ENCODE assay signal across 10 mouse cellular contexts in genomic region chr1:133251625-133252034, GRCm38 (mm10). TPM values are rescaled to one million over a fixed set of nuclear protein-coding genes. Genes with fewer than 3 reads are reported as not detected.
DNase-seq lines count a peak whose midpoint lies in the region; ATAC-seq lines count a peak whose summit lies in the region.
"Had no signal": no experiment of that assay in that cellular context is flagged by ENCODE, and none has a peak within 500 bp of the region (broad histone marks: within the 10 kb centered on the region; RNA-seq: fewer than 3 reads in every experiment).

No protein-coding gene starts in this region.

- H3K4me2 ChIP-seq in midbrain, embryonic 14.5 days (ENCODE audit: low read length) = no peak overlapping the region
- no peak overlapping the region for H3K4me2 ChIP-seq in stomach, embryonic 14.5 days (replicated peaks; ENCODE audit: low read depth, low read length)

- intact Hi-C loops in heart, postnatal 36 days (cut with DNase I) = no loop called here

- H3K9ac ChIP-seq in midbrain, embryonic 14.5 days (replicated peaks; ENCODE audit: low read length) = no peak overlapping the region
- H3K9ac ChIP-seq in stomach, embryonic 14.5 days (replicated peaks; ENCODE audit: low read depth, low read length) = no peak overlapping the region

- 55% methylated on average over 5 of the region's 5 CpGs for WGBS in midbrain, embryonic 10.5 days
- 51% methylated on average over 5 of the region's 5 CpGs for WGBS in midbrain, embryonic 14.5 days
- WGBS in stomach, embryonic 14.5 days = 8% methylated on average over 5 of the region's 5 CpGs

- H3K27me3 ChIP-seq in midbrain, embryonic 10.5 days (ENCODE audit: low read depth, poor library complexity, severe bottlenecking) = peaks cover 10% of the 10 kb centered on the region
- no peaks in the 10 kb centered on the region for H3K27me3 ChIP-seq in midbrain, embryonic 14.5 days (ENCODE audit: control insufficient read depth, insufficient read depth, low read length)
- no peaks in the 10 kb centered on the region for H3K27me3 ChIP-seq in stomach, embryonic 14.5 days (ENCODE audit: control insufficient read depth, insufficient read depth, low read length)

- DNase-seq in midbrain, embryonic 10.5 days (ENCODE audit: low spot score) = no peak
- no peak for DNase-seq in midbrain, embryonic 14.5 days
- DNase-seq in heart, postnatal 36 days = peak; percentile 41 to 65
- DNase-seq in kidney, postnatal 36 days = peak; percentile 83 to 94
- DNase-seq in ovary, postnatal 36 days (ENCODE audit: low spot score) = no peak
- no peak for DNase-seq in thymus, postnatal 36 days
- DNase-seq in left cerebral cortex, adult 11 months (ENCODE audit: low spot score) = no peak
- DNase-seq: right cerebral cortex, adult 18-20 months had no signal

- H3K36me3 ChIP-seq in midbrain, embryonic 10.5 days = peaks cover 6% of the 10 kb centered on the region; the same call in 1 of the 2 replicates
- H3K36me3 ChIP-seq in midbrain, embryonic 14.5 days (ENCODE audit: control insufficient read depth, insufficient read depth, low read length) = no peaks in the 10 kb centered on the region
- H3K36me3 ChIP-seq in stomach, embryonic 14.5 days (ENCODE audit: control insufficient read depth, insufficient read depth, low read length) = peaks cover 3% of the 10 kb centered on the region; the same call in 1 of the 2 replicates

- H3K9me3 ChIP-seq in midbrain, embryonic 10.5 days (replicated peaks) = no peaks in the 10 kb centered on the region
- no peaks in the 10 kb centered on the region for H3K9me3 ChIP-seq in midbrain, embryonic 14.5 days (ENCODE audit: control insufficient read depth, low read length)
- H3K9me3 ChIP-seq in stomach, embryonic 14.5 days (ENCODE audit: control insufficient read depth, low read depth, low read length) = no peaks in the 10 kb centered on the region

- no peak overlapping the region for H3K4me3 ChIP-seq in midbrain, embryonic 10.5 days
- H3K4me3 ChIP-seq in midbrain, embryonic 14.5 days (replicated peaks; ENCODE audit: low read depth, low read length) = no peak overlapping the region
- H3K4me3 ChIP-seq in stomach, embryonic 14.5 days (ENCODE audit: low read depth, low read length) = no peak overlapping the region

- H3K4me1 ChIP-seq in midbrain, embryonic 10.5 days = peaks cover 78% of the 10 kb centered on the region
- peaks cover 35% of the 10 kb centered on the region for H3K4me1 ChIP-seq in midbrain, embryonic 14.5 days (ENCODE audit: control insufficient read depth, insufficient read depth, low read length)
- H3K4me1 ChIP-seq in stomach, embryonic 14.5 days (ENCODE audit: control insufficient read depth, insufficient read depth, low read length) = peaks cover 56% of the 10 kb centered on the region

- peak overlapping the region; percentile 25; the same call in 1 of the 2 replicates for H3K27ac ChIP-seq in midbrain, embryonic 10.5 days (replicated peaks)
- no peak overlapping the region for H3K27ac ChIP-seq in midbrain, embryonic 14.5 days (replicated peaks; ENCODE audit: low read depth, low read length)
- H3K27ac ChIP-seq in stomach, embryonic 14.5 days (ENCODE audit: low read length) = peak overlapping the region; percentile 91
- H3K27ac ChIP-seq: macrophage had no signal

- ATAC-seq in midbrain, embryonic 14.5 days (ENCODE audit: low FRiP score, low TSS enrichment) = no peak
- peak; percentile 62; the same call in 1 of the 2 replicates for ATAC-seq in stomach, embryonic 14.5 days (ENCODE audit: insufficient number of reproducible peaks, insufficient read depth, low FRiP score, low read depth)

RNA-seq across cellular contexts. Expression of gene Golt1a, which starts 58.0 kb away (rescaled TPM):
- not detected in 2 replicates for polyA plus RNA-seq in midbrain, embryonic 10.5 days (2016; fragmentation: Nextera tagmentation; extraction: Ambion mirVana)
- not detected in 2 replicates for polyA plus RNA-seq in midbrain, embryonic 14.5 days (2014; fragmentation: Nextera tagmentation; extraction: Ambion mirVana)
- not detected for total RNA-seq in heart, postnatal 36 days (2021)
- polyA plus RNA-seq in stomach, embryonic 14.5 days (2014; fragmentation: Nextera tagmentation; extraction: Ambion mirVana) = 1.5 and 2.8 TPM in 2 replicates
- polyA plus RNA-seq: macrophage had no signal

Comparison
In these comparisons a context has a peak if more than half of its experiments do, and no peak if none do; other contexts are left out.
1. DNase-seq: peak in heart, postnatal 36 days (2 of 2) and kidney, postnatal 36 days (2 of 2); none in midbrain, embryonic 10.5 days (single experiment), midbrain, embryonic 14.5 days (single experiment), ovary, postnatal 36 days (single experiment), thymus, postnatal 36 days (0 of 2) and left cerebral cortex, adult 11 months (single experiment).